Mouse (Mus musculus) spleen, postnatal 36 days (tissue): Measurements from ENCODE around the gene Zfp318.

Experiments
- DNase-seq, 2 experiments: peaks; one replicate each; pipeline ENCODE4 v3.0.0; 2022; ENCODE audit warnings: low spot score in 2 of 2, mixed read lengths in 1 of 2

Zfp318 gene

DNA sequence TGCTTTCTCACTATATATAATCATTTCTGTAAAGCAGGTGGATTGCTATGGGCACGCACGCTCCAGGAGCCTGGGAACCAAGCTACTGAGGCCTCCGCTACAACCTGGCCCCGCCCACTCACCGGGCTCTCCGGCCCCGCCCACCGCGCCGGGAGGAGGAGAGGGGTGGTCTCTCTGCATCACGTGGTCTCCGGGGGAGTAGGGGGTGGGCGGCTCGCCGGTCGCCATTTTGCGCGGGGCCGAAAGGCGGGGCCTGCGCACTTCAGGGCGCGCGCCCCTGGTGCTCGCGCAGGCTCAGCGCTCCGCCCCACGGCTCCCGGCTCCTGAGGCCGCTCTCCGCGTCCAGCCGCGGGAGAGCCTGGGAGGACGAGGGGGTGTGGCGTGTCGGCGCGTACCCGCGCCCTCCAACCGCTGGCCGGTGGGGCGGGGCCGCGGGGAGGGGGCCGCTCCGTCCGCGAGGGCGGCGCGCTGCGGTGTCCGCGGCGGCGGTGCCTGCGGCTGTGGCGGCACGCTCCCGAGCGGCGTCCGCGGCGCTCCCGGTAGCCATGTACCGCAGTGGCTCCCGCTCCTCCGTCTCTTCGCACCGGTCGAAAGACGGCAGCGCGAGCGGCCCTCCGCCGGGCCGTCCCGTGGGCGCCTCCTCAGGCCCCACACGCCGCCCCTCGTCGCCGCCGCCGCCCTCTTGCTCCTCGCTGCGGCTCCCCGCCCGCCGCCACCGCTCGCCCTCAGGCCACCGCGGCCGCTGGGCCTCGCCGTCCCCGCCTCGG is at the start of gene Zfp318:
Gene Zfp318 (plus strand): TSS at position 438 of the 767 bp plus-strand sequence.
- DNase-seq, result peak; percentile 97

DNA sequence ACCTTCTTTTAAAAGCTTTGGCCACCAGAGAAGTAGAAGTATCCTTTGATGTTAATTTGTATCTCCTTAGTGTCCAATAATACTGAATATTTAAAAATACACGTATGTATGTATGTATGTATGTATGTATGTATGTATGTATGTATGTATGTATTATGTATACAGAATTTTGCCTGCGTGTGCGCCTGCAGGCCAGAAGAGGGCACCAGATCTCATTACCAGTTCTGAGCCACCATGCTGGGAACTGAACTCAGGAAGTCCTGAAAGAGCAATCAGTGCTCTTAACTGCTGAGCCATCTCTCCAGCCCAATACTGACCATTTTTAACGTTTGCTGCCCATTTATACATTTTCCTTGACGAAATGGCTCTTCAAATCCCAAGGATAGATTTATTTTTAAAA is 47.1 kb upstream of the Zfp318 start:
- DNase-seq, result no peak

DNA sequence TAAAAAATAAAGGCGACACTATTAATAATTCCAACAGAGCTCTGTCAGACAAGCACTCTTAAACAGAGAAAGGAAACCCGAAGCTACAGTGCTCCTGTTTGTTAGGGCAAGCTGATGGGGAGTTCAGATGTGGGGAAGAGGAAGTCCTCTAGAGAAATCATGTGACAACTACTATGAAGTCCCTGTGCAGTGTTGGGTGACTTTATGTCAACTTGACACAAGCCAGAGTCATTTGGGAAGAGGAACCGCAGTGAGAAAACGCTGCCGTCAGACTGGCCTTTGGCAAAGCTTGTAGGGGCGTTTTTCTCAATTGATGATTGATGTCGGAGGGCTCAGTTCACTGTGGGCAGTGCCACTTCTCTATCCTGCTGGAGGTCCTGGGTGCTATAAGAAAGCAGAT is 42.3 kb upstream of the Zfp318 start:
- peak; percentile 59 to 65 for DNase-seq

DNA sequence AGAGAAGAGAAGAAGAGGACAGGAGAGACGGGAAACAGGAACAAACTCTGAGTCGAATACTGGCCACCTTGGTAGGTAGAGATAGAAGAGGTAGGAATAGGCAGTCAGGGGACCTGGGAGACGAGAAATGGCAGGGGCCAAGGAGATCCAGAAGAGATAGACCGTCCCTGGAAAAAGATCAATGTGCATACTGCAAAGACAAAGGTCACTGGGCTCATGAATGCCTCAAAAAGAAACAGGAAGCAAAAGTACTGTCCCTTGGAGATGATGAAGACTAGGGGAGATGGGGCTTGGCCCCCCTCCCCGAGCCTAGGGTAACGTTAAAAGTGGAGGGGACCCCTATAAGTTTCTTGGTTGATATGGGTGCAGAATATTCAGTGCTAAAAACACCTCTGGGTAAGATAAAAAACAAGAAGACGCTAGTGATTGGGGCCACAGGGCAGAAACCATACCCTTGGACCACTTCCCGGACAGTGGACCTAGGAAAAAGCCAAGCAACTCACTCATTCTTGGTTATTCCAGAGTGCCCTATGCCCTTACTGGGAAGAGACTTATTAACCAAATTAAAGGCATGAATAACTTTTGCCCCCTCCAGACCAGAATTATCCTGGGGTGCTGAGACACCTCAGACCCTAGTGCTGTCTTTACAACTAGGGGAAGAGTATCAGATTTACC is 32.4 kb upstream of the Zfp318 start:
- DNase-seq, result no peak

DNA sequence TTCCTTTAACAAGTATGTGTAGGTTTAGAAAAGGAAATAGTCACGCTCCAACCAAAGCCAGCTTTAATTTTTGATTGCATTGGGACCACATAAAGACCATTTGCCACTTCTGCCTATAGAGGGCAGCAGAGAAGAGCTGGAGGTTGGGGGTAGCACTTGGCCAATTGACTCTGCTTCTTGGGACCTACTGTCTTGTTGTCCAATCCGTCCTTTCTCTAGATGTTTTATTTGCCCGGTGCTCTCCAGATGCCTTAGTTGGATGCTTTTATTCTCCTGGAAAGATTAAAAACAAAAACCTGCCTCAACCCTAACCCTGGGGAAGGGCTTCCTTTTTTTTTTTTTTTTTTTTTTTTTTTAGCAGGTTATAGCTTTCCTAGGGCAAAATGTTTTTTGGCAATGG is 11.7 kb upstream of the Zfp318 start:
- DNase-seq, result peak; percentile 64 to 67

DNA sequence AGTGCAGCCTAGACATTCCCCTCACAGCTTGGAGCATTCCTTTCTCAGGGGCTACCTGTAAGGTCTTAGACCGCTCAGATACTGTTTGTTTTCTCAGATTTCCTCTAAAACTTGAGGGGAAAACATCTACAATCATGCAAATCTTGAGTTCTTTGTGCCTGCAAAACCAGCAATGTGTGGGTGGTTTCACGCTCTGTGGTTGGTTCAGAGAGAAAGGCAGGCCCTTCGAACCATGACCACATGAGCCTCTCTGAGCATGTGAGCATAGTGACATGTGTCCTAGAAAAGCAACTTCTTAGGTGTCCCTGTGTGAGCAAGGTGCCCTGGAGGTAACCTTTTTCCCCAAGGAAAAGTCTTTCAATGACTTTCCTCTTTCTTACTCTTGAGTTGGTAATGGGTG is 5.0 kb upstream of the Zfp318 start:
- DNase-seq, result peak; percentile 78

DNA sequence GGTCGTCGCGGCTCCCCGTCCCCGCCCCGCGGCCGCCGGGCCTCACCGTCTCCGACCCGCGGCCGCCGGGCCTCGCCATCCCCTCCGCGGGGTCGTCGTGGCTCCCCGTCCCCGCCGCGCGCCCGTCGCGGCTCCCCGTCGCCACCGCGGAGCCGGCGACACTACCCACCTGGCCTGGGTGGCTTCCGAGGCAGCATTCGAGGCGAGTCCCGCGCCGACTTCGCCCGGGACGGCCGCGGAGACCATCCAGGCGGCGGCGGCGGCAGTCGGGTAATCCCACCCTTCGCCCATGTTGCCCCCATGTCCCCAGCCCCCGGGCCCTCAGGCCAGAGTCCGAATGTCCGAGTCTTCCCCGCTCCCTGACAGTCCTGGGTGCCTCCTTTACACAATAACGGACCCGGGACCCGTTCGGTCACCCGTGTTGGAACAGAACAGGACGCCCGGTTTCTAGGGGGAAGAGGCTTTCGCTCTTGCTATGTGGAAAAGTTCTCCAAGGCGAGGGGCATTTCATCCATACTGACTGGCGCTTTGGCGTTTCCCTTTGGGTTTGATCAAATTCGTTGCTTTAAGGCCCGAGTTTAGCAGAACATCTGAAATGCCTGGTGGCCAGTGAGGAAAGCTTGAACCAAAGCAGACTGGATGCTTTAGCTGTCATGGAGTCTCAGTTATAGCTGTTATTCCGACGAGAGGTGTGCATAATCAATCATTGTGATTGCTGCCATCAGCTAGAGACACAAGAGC is 700 bp downstream of the Zfp318 start:
- peak; percentile 9 to 17 for DNase-seq

DNA sequence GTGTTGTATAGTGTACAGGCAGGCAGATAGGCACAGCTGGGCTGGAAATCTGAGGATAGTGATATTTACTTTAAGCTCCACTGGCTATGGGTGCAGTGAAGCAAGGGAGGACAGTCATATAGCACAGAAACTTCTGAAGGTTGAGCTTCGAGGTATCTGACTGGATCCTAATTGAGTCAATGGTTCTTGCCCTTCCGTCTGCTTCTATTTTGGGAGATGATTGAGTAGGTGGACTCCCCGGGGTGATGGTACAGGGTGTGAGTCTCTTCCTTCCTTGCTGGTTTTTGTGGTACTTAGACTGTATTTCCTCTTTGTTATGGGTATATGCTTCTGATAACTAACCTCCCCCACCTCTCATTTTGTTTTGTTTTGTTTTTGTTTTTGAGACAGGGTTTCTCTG is 4.7 kb downstream of the Zfp318 start:
- DNase-seq, result peak; percentile 83 to 86

DNA sequence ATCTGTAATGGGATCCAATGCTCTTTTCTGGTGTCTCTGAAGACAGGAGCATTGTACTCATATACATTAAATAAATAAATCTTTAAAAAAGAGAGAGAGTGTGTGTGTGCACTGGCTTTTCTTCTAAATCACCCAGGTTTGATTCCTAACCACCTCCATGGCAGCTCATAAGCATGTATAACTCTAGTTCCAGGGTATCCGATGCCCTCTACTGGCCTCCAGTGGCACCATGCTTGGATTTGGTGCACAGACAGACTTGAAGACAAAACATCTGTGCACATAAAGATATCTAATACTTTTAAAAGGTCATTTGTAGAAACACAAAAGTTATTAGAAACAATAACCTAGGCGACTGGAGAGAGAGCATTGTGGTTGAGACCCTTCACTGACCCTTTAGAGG is 9.5 kb downstream of the Zfp318 start:
- DNase-seq, result peak; percentile 39 to 43

DNA sequence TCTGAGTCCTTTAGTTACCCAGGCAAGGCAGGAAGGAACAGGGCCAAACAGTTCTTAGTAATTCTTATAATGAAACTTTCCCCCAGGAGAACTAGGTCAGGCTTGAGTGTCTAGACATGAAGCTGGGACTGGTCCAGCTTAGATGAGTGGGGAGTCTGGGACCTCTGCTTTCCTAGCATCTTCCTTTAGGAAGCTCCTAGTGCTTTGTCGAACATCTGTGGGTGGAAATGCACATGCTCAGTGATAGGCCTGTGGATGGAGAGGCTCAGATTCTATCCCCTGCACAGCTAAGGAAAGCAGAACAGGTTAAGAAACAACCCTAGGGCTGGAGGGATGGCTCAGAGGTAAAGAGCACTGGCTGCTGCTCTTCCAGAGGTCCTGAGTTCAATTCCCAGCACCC is 11.1 kb downstream of the Zfp318 start:
- no peak for DNase-seq

DNA sequence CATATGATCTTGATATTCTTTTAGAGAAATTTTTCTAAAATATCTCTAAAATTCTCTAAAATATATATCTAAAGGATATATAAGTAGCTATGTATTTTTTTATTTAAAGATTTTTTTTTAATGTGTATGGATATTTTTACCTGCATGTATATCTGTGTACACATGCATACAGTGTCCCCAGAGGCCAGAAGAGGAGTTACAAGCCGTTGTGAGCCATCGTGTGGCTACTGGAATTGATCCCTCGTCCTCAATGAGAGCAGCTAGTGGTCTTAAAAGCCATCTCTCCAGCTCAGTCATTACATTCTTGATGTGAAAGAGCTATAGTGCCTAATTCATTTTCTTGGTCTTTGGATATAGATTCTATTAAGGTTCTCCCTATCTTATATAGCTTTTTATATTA is 24.9 kb downstream of the Zfp318 start:
- no peak for DNase-seq

DNA sequence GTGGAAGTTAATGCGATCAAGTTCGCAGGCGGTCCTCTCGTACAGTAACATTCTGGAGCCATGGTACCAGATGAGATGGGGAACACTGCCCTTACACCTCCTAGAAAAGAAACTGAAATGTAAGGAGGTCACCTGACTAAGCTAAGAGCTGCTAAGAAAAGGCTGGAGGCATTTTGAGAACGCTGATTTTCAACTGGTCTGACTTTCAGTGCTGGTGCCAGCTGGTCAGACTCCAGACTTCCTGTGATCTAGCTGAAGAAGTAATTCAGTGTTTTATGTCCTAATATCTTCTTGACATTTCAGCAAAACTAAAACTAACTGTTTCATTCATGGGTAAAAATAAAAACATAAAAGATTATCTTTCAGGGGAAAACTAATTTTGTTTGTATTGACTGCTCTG is 35.1 kb downstream of the Zfp318 start:
- DNase-seq, result no peak

DNA sequence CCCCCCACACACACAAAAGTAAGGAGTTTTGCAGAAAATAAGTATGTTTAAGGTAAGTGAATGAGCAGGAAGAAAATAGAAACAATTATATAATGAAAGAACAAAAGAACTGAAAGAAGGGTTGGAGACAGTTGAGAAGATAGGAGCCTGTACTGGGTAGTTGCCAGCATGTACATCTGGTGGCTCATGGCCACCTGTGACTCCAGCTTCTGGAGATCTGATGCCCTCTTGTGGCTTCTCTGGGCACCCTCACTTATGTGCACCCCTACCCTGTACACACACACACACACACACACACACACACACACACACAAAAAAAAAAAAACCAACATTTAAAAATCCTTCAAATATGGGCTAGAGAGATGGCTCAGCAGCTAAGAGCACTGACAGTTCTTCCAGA is 36.2 kb downstream of the Zfp318 start:
- DNase-seq, result no peak

DNA sequence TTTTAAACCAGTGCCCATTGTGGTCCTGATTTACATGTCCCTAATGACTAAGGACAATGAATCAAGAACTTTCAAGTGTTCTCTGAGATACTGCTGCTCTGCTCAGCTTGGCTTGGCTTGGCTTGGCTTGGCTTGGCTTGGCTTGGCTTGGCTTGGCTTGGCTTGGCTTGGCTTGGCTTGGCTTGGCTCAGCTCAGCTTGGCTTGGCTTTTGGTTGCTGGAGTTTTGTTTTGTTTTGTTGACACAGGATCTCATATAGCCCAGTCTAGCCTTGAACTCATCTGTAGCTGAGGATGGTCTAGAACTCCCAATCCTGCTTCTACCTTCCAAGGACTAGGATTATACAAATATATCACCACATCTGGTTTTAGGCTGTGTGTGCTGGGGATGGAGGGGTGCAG is 43.0 kb downstream of the Zfp318 start:
- no peak for DNase-seq

DNA sequence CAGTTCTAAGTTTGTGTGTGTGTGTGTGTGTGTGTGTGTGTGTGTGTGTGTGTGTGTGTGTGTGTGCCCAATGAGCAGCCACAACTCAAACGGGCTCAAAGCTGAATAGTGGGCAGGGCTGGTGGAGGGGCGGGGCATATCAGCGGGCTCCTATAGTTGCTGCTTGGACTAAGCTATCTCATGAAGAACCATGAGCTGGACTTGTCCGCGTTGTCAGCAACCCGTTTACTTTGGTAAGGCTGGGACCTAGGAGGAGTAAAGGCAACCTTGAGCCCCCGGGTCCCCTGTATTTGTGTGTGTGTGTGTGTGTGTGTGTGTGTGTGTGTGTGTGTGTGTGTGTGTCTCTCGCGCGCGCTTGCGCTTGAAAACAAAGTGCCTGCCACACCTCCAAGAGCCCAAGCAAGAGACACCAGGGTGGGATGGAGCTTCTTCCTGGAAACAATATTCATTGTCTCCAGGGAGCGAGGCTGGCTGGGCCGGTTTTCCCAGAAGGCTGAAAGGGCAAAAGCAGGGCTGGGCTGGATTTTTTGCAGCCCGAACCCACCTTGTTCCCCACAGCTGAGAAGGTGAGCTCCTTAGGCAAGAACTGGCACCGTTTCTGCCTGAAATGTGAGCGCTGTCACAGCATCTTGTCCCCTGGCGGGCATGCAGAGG is 45.4 kb downstream of the Zfp318 start, which contains the start of gene Crip3:
Gene Crip3 (plus strand): TSS at position 166 of the 654 bp plus-strand sequence.
- DNase-seq, result no peak

DNA sequence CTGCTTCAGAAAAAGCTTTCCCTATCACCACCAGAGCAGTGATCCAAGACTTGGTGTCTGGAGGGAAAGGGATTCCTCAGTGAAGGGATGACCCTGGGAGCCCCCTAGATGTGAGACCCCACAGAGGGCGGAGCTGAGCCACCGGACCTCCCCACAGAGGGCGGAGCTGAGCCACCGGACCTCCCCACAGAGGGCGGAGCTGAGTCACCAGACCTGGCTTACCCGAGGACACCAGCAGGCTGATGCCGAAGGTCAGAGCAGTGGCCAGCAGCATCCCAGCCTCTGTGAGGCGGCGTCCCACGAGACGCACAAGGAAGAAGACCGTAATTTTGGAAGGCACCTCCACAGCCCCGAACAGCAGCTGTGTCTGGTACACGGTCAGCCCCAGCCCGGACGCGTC is 50.1 kb downstream of the Zfp318 start:
- no peak for DNase-seq

DNA sequence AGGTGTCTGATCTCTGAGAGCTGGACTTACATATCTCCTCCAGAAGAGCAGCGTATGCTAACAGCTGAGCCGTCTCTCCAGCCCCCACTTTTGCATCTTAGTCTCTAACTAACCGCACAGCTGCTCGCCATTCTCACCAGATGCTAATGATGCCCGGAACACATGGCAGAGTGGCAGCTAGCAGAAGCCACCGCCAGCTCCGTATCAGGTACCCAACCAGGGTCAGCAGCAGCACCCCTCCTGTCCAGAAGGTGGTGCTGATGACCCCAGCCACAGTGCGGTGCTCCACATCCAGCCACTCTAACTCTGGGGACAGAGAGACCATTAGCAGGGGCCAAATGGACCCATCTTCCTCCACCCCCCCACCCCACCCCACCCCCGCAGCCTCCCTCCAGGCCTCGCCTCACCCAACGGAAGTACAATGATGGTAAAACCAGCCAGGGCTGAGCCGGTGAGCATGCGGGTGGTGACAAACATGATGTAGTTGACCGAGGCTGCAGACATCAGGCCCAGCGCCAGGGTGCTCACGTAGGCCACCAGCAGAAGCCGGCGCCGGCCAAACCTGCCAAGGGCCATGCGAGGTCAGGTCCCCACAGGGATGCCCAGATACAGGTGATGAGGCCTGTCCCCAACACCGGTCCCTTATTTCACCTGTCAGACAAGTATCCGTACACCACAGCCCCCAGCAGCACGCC is 53.3 kb downstream of the Zfp318 start:
- no peak for DNase-seq

DNA sequence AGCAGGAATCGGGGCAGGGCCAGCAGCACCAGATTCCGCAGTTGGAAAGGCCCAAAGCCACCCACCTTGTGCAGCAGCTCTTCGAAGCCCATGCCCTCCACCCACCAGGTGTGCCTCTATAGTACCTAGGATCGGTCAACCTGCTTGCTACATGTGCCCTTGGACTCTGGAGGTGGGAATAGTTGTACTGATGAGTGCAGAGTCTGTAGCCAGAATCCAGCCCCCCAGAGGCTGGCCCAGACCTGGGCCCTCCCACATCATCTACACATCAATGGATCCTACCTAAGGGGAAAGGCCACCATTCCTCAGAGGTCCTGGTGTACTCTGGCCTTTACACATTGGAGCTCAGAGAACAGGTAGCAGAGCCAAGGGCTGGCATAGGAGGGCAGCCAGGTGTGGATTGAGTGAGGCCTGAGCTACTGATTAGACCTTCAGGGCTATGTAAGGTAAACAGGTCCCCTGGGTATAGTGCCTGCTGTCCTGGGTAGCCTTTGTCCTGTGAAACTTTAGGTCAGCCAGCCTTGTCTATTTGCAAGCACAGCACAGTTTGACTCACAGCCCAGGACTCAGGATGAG is 54.9 kb downstream of the Zfp318 start, which contains the start of gene Slc22a7:
Gene Slc22a7 (minus strand): TSS at position 160 of the 576 bp plus-strand sequence.
- no peak for DNase-seq

DNA sequence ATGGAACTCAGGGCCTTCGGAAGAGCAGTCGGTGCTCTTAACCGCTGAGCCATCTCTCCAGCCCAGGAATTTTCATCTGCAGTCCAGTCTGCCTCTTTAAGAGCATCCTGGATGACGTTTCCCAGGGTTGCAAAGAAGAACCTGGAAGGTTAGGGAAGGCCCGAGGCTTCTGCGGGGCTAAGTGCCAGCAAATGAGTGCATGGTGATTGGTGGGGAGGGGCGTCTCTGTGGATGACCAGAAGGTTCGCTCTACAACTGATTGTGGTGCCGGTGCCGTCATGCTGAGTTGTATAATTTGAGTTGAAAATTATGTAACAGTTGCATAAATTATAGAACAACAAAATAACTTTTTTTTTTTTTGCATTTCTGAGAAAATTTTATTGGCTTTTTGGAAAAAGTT is 55.6 kb downstream of the Zfp318 start:
- no peak for DNase-seq

DNA sequence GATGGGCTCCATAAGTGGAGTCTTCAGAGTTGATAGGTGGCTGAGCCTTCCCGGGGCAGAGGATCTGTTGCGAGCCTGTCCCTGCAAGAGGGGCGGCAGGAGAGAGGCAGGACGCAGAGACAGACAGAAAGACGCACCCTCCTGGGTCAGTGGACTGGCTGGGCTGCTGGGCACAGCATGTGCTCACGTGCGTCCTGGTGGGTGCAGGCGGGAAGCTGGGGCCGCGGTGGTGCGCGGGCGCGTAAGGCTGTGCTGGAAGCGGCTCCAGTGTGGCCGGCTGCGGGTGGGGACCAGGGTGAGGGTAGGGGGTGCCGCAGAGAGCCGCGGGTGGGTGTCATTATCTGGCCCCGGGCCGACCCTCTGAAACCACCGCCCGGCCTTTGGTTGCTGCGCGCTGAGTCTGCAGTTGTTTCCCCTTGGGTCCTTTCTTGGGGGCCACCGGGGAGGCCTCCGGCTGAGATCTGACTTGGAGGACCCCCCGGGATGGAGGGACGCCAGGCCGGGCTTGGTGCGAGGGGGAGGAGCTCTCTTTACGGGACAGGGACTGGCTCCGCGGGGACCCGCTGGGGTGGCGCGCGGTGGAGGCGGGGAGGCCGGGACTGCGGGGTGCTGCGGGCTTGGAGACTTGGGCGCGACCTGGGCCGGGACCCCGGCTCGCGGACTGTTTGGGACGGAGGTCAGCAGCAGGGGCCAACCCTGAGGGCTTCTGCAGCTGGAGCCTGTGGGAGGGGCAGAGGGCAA is 61.5 kb downstream of the Zfp318 start:
- no peak for DNase-seq
